Mouse (Mus musculus): ENCODE data around the gene Olfr785. TPM values are rescaled to one million over a fixed set of nuclear protein-coding genes. Genes with fewer than 3 reads are reported as not detected.
"Not testable (repeated sequence)": the region's sequence is repeated elsewhere in the genome, so short reads cannot be mapped to it uniquely, and the experiment has no call there.

The Olfr785 gene
- polyA plus RNA-seq (2015; fragmentation: Nextera tagmentation; extraction: Ambion mirVana), result not detected in 2 replicates

DNA sequence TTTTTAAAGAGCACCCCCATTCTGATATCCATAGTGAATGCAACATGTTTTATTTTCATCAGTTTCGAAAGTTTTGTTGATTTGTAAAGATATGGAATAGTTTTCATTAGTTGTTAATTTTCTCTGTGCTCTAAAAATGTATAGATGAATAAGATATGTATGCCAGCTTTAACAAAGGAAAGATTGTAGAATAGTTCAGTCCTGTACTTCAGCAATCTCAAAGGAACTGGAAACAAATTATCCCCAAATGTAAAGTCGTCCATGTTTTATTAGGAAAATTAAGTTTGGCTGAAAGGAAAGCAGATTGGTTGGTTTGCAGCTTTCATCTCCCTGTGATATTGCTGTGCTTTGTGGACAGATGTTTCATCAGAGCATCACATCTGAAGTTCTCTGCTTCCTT, at the start of gene Olfr785:
TSS of gene Olfr785 (plus strand) at position 301 of the 400 bp plus-strand sequence.
- no peak for ATAC-seq
- Histone ChIP-seq H3K4me3 (ENCODE audit: low read depth, low read length) (no peak within 1 kb of the TSS), H3K27ac (ENCODE audit: low read depth, low read length) (no peak within 1 kb of the TSS), H3K36me3 (ENCODE audit: control insufficient read depth, insufficient read depth) (no peaks in the 10 kb centered on the region), H3K4me1 (replicated peaks; ENCODE audit: control insufficient read depth, insufficient read depth, low read length) (no peaks in the 10 kb centered on the region), H3K27me3 (replicated peaks; ENCODE audit: control insufficient read depth, insufficient read depth, low read length) (no peaks in the 10 kb centered on the region), H3K9ac (ENCODE audit: low read depth, low read length) (no peak within 1 kb of the TSS), H3K4me2 (replicated peaks; ENCODE audit: low read depth) (no peak within 1 kb of the TSS), H3K9me3 (ENCODE audit: control insufficient read depth) (no peaks in the 10 kb centered on the region)
- WGBS, result 70% methylated on average over 2 of the region's 2 CpGs
- no peak for TF ChIP-seq CTCF (IDR thresholded peaks at IDR 0.05; ENCODE audit: low read depth)

GRCm38 (mm10) chr10:129356496-129356895, 48.7 kb upstream of the Olfr785 start:
- H3K36me3 ChIP-seq (ENCODE audit: control insufficient read depth, insufficient read depth), result not testable (repeated sequence)

DNA sequence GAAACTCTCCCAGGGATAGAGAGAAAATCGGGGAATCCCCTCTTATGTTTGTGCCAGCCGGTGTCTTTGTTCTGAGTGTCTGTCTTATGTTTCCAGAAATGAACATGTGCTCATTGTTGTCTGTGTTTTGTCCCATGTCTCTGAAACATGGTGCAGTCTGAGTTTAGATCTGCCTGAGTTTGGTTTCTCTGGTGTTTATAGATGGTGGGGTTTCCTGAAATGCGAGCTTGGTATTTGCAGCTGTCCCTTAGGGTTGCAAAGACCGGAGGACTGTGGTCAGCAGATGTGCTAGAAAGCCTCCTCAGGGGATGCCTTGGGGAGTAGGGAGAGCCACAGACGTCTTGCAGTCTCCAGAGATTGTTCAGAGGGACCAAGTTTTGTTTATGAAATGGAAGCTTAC, 47.9 kb upstream of the Olfr785 start:
- H3K27ac ChIP-seq (ENCODE audit: low read depth, low read length), result no peak overlapping the region
- no peaks in the 10 kb centered on the region for H3K36me3 ChIP-seq (ENCODE audit: control insufficient read depth, insufficient read depth)
- no peak overlapping the region for H3K4me3 ChIP-seq (ENCODE audit: low read depth, low read length)
- 70% methylated on average over 5 of the region's 5 CpGs for WGBS
- H3K27me3 ChIP-seq (replicated peaks; ENCODE audit: control insufficient read depth, insufficient read depth, low read length), result no peaks in the 10 kb centered on the region
- no peaks in the 10 kb centered on the region for H3K4me1 ChIP-seq (replicated peaks; ENCODE audit: control insufficient read depth, insufficient read depth, low read length)
- no peak overlapping the region for H3K4me2 ChIP-seq (replicated peaks; ENCODE audit: low read depth)
- 0 out of 2 replicates have a peak, but pooled peaks cover 3% of the 10 kb centered on the region for H3K9me3 ChIP-seq (ENCODE audit: control insufficient read depth)
- no peak for TF ChIP-seq CTCF (IDR thresholded peaks at IDR 0.05; ENCODE audit: low read depth)
- no peak for ATAC-seq
- no peak overlapping the region for H3K9ac ChIP-seq (ENCODE audit: low read depth, low read length)

More at GRCm38 (mm10) chr10:129356496-129356895, 48.7 kb upstream of the Olfr785 start:
- H3K9ac ChIP-seq (ENCODE audit: low read depth, low read length); H3K27ac ChIP-seq (ENCODE audit: low read depth, low read length); H3K4me2 ChIP-seq (replicated peaks; ENCODE audit: low read depth); H3K9me3 ChIP-seq (ENCODE audit: control insufficient read depth); ATAC-seq; H3K27me3 ChIP-seq (replicated peaks; ENCODE audit: control insufficient read depth, insufficient read depth, low read length); H3K4me1 ChIP-seq (replicated peaks; ENCODE audit: control insufficient read depth, insufficient read depth, low read length); H3K4me3 ChIP-seq (ENCODE audit: low read depth, low read length): not testable (repeated sequence)
- WGBS, result 87% methylated on average over 4 of the region's 4 CpGs

GRCm38 (mm10) chr10:129374051-129374450, 31.2 kb upstream of the Olfr785 start:
- H3K27ac ChIP-seq (ENCODE audit: low read depth, low read length); ATAC-seq: not testable (repeated sequence)
- 84% methylated on average over 5 of the region's 5 CpGs for whole genome bisulfite sequencing

DNA sequence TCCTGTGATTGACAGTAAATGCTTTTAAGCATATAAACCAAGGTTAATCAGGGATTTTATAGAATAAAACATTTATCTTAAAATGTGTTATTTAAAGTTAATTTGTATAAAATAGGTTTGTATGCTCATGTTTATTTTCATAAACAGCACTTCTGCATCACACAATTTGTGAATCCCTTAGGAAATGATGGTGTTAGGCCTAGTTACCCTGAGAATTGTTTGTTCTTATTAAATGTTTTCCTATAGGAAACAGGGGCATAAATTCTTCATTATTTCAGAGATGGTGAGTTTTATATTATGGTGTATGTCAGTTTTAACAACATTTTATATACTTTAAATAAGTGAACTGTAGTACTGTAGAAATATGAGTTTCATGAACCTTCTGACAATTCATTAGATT, 21.4 kb upstream of the Olfr785 start, which contains the start of gene Olfr784:
TSS of gene Olfr784 (plus strand) at position 301 of the 400 bp plus-strand sequence.
- Histone ChIP-seq H3K36me3 (ENCODE audit: control insufficient read depth, insufficient read depth) (no peaks in the 10 kb centered on the region), H3K27ac (ENCODE audit: low read depth, low read length) (no peak within 1 kb of the TSS), H3K4me3 (ENCODE audit: low read depth, low read length) (no peak within 1 kb of the TSS), H3K27me3 (replicated peaks; ENCODE audit: control insufficient read depth, insufficient read depth, low read length) (no peaks in the 10 kb centered on the region), H3K4me1 (replicated peaks; ENCODE audit: control insufficient read depth, insufficient read depth, low read length) (no peaks in the 10 kb centered on the region), H3K9me3 (ENCODE audit: control insufficient read depth) (no peaks in the 10 kb centered on the region), H3K4me2 (replicated peaks; ENCODE audit: low read depth) (no peak within 1 kb of the TSS), H3K9ac (ENCODE audit: low read depth, low read length) (no peak within 1 kb of the TSS)
- no peak for ATAC-seq
- TF ChIP-seq CTCF (IDR thresholded peaks at IDR 0.05; ENCODE audit: low read depth), result no peak

More at GRCm38 (mm10) chr10:129374051-129374450, 31.2 kb upstream of the Olfr785 start:
- not testable (repeated sequence) for H3K4me1 ChIP-seq (replicated peaks; ENCODE audit: control insufficient read depth, insufficient read depth, low read length); H3K27me3 ChIP-seq (replicated peaks; ENCODE audit: control insufficient read depth, insufficient read depth, low read length); H3K9ac ChIP-seq (ENCODE audit: low read depth, low read length); H3K9me3 ChIP-seq (ENCODE audit: control insufficient read depth); H3K36me3 ChIP-seq (ENCODE audit: control insufficient read depth, insufficient read depth); H3K4me3 ChIP-seq (ENCODE audit: low read depth, low read length); H3K4me2 ChIP-seq (replicated peaks; ENCODE audit: low read depth)

DNA sequence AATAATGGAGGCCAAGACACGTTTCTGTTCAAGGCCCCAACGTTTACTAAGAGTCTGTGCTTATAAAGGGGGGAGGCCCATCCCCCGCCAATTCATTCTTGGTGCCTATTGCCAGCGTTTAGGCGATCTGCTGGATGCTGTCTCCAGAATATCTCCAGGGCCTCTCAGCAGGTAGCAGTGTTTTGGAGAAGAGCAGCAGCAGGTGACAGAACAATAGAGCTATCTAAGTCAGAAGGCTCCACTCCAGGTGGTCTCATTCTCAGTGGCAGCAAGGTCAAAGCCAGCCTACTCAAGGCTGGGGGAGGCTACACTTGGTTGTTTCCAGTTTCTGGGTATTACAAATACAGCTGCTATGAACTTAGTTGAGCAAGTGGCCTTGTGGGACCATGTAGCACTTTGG, 4.3 kb upstream of the Olfr785 start:
- Histone ChIP-seq H3K9me3 (ENCODE audit: control insufficient read depth) (no peaks in the 10 kb centered on the region), H3K4me3 (ENCODE audit: low read depth, low read length) (no peak overlapping the region), H3K4me2 (replicated peaks; ENCODE audit: low read depth) (no peak overlapping the region), H3K36me3 (ENCODE audit: control insufficient read depth, insufficient read depth) (no peaks in the 10 kb centered on the region), H3K27me3 (replicated peaks; ENCODE audit: control insufficient read depth, insufficient read depth, low read length) (no peaks in the 10 kb centered on the region), H3K4me1 (replicated peaks; ENCODE audit: control insufficient read depth, insufficient read depth, low read length) (no peaks in the 10 kb centered on the region), H3K9ac (ENCODE audit: low read depth, low read length) (no peak overlapping the region), H3K27ac (ENCODE audit: low read depth, low read length) (no peak overlapping the region)
- no peak for ATAC-seq
- 42% methylated on average over 5 of the region's 5 CpGs for WGBS
- no peak for TF ChIP-seq CTCF (IDR thresholded peaks at IDR 0.05; ENCODE audit: low read depth)

- H3K27ac ChIP-seq (ENCODE audit: low read depth, low read length), result no peak within 1 kb of the TSS
- ATAC-seq, result no peak
- no peak within 1 kb of the TSS for H3K4me2 ChIP-seq (replicated peaks; ENCODE audit: low read depth)
- H3K36me3 ChIP-seq (ENCODE audit: control insufficient read depth, insufficient read depth), result no peaks in the 10 kb centered on the region
- TF ChIP-seq CTCF (IDR thresholded peaks at IDR 0.05; ENCODE audit: low read depth), result no peak
- H3K9ac ChIP-seq (ENCODE audit: low read depth, low read length), result no peak within 1 kb of the TSS
- H3K9me3 ChIP-seq (ENCODE audit: control insufficient read depth), result no peaks in the 10 kb centered on the region
- no peak within 1 kb of the TSS for H3K4me3 ChIP-seq (ENCODE audit: low read depth, low read length)
- no peaks in the 10 kb centered on the region for H3K27me3 ChIP-seq (replicated peaks; ENCODE audit: control insufficient read depth, insufficient read depth, low read length)
- H3K4me1 ChIP-seq (replicated peaks; ENCODE audit: control insufficient read depth, insufficient read depth, low read length), result no peaks in the 10 kb centered on the region
Observed at GRCm38 (mm10) chr10:129427006-129427405, 21.8 kb downstream of the Olfr785 start, which contains the start of gene Olfr786. TSS of gene Olfr786 (plus strand) at chr10:129427306.

Other genes with a start within 250 kb of the Olfr785 start
- not detected in 2 replicates for gene Olfr771, start 240.7 kb upstream of the Olfr785 start, polyA plus RNA-seq (2015; fragmentation: Nextera tagmentation; extraction: Ambion mirVana)
- gene Olfr772, start 227.5 kb upstream of the Olfr785 start, polyA plus RNA-seq (2015; fragmentation: Nextera tagmentation; extraction: Ambion mirVana), result not detected in 2 replicates
- gene Olfr773, start 218.0 kb upstream of the Olfr785 start, polyA plus RNA-seq (2015; fragmentation: Nextera tagmentation; extraction: Ambion mirVana), result not detected in 2 replicates
- gene Olfr774, start 169.2 kb upstream of the Olfr785 start, polyA plus RNA-seq (2015; fragmentation: Nextera tagmentation; extraction: Ambion mirVana), result not detected in 2 replicates
- not detected in 2 replicates for gene Olfr775, start 157.0 kb upstream of the Olfr785 start, polyA plus RNA-seq (2015; fragmentation: Nextera tagmentation; extraction: Ambion mirVana)
- not detected in 2 replicates for gene Olfr776, start 146.3 kb upstream of the Olfr785 start, polyA plus RNA-seq (2015; fragmentation: Nextera tagmentation; extraction: Ambion mirVana)
- not detected in 2 replicates for gene Olfr777, start 133.9 kb upstream of the Olfr785 start, polyA plus RNA-seq (2015; fragmentation: Nextera tagmentation; extraction: Ambion mirVana)
- not detected in 2 replicates for gene Olfr780, start 87.3 kb upstream of the Olfr785 start, polyA plus RNA-seq (2015; fragmentation: Nextera tagmentation; extraction: Ambion mirVana)
- not detected in 2 replicates for gene Olfr781, start 76.6 kb upstream of the Olfr785 start, polyA plus RNA-seq (2015; fragmentation: Nextera tagmentation; extraction: Ambion mirVana)
- not detected in 2 replicates for gene Olfr782, start 56.6 kb upstream of the Olfr785 start, polyA plus RNA-seq (2015; fragmentation: Nextera tagmentation; extraction: Ambion mirVana)
- 0.04 TPM in 1 of 2 replicates, not detected in the other for gene Olfr784, start 21.3 kb upstream of the Olfr785 start, polyA plus RNA-seq (2015; fragmentation: Nextera tagmentation; extraction: Ambion mirVana)
- not detected in 2 replicates for gene Olfr786, start 21.9 kb downstream of the Olfr785 start, polyA plus RNA-seq (2015; fragmentation: Nextera tagmentation; extraction: Ambion mirVana)
- not detected in 2 replicates for gene Olfr787, start 56.4 kb downstream of the Olfr785 start, polyA plus RNA-seq (2015; fragmentation: Nextera tagmentation; extraction: Ambion mirVana)
- not detected in 2 replicates for gene Olfr788, start 65.6 kb downstream of the Olfr785 start, polyA plus RNA-seq (2015; fragmentation: Nextera tagmentation; extraction: Ambion mirVana)
- not detected in 2 replicates for gene Olfr789, start 79.3 kb downstream of the Olfr785 start, polyA plus RNA-seq (2015; fragmentation: Nextera tagmentation; extraction: Ambion mirVana)
- gene Olfr790, start 93.1 kb downstream of the Olfr785 start, polyA plus RNA-seq (2015; fragmentation: Nextera tagmentation; extraction: Ambion mirVana), result not detected in 2 replicates
- gene Olfr791, start 116.4 kb downstream of the Olfr785 start, polyA plus RNA-seq (2015; fragmentation: Nextera tagmentation; extraction: Ambion mirVana), result not detected in 2 replicates
- not detected in 2 replicates for gene Olfr792, start 133.7 kb downstream of the Olfr785 start, polyA plus RNA-seq (2015; fragmentation: Nextera tagmentation; extraction: Ambion mirVana)
- gene Olfr794, start 162.2 kb downstream of the Olfr785 start, polyA plus RNA-seq (2015; fragmentation: Nextera tagmentation; extraction: Ambion mirVana), result not detected in 2 replicates
- not detected in 2 replicates for gene Olfr796, start 207.1 kb downstream of the Olfr785 start, polyA plus RNA-seq (2015; fragmentation: Nextera tagmentation; extraction: Ambion mirVana)
- not detected in 2 replicates for gene Olfr798, start 222.5 kb downstream of the Olfr785 start, polyA plus RNA-seq (2015; fragmentation: Nextera tagmentation; extraction: Ambion mirVana)
- not detected in 2 replicates for gene Olfr799, start 232.1 kb downstream of the Olfr785 start, polyA plus RNA-seq (2015; fragmentation: Nextera tagmentation; extraction: Ambion mirVana)

All from intestine, postnatal 0 days (tissue).